Comparison of ENCODE assay signal across 13 mouse cellular contexts in genomic region chr7:82773150-82773549, GRCm38 (mm10).
DNase-seq lines count a peak whose midpoint lies in the region; ATAC-seq and TF ChIP-seq lines count a peak whose summit lies in the region.
"Had no signal": no experiment of that assay in that cellular context is flagged by ENCODE, and none has a peak within 500 bp of the region (broad histone marks: within the 10 kb centered on the region; RNA-seq: fewer than 3 reads in every experiment).

No protein-coding gene starts in this region.

- no peak overlapping the region for H3K4me2 ChIP-seq in heart, postnatal 0 days (ENCODE audit: low read depth, low read length)
- no peak overlapping the region for H3K4me2 ChIP-seq in heart, embryonic 11.5 days
- no peak overlapping the region for H3K4me2 ChIP-seq in hindbrain, postnatal 0 days (ENCODE audit: low read depth, low read length)
- H3K4me2 ChIP-seq in stomach, embryonic 15.5 days: no peak overlapping the region
- no peak overlapping the region for H3K4me2 ChIP-seq in midbrain, embryonic 14.5 days (ENCODE audit: low read length)

- 50% methylated on average over 9 of the region's 9 CpGs for WGBS in heart, postnatal 0 days
- 73% methylated on average over 9 of the region's 9 CpGs for WGBS in heart, embryonic 11.5 days (ENCODE audit: insufficient replicate concordance)
- WGBS in thymus, adult 2 months: 85% methylated on average over 9 of the region's 9 CpGs
- WGBS in hindbrain, postnatal 0 days: 67% methylated on average over 9 of the region's 9 CpGs
- WGBS in stomach, embryonic 15.5 days: 40% methylated on average over 9 of the region's 9 CpGs
- 67% methylated on average over 9 of the region's 9 CpGs for WGBS in midbrain, embryonic 14.5 days

- ATAC-seq in heart, postnatal 0 days (ENCODE audit: insufficient read depth, low read depth): no peak
- no peak for ATAC-seq in heart, embryonic 11.5 days (replicated peaks; ENCODE audit: insufficient number of reproducible peaks, low FRiP score, low TSS enrichment)
- no peak for ATAC-seq in hindbrain, postnatal 0 days
- no peak for ATAC-seq in stomach, embryonic 15.5 days (ENCODE audit: insufficient read depth, low FRiP score, low read depth)
- ATAC-seq in midbrain, embryonic 14.5 days (ENCODE audit: low FRiP score, low TSS enrichment): no peak

- H3K9ac ChIP-seq in heart, postnatal 0 days (replicated peaks; ENCODE audit: low read depth, low read length): no peak overlapping the region
- H3K9ac ChIP-seq in heart, embryonic 11.5 days (ENCODE audit: low read depth, low read length): no peak overlapping the region
- H3K9ac ChIP-seq in hindbrain, postnatal 0 days (replicated peaks; ENCODE audit: low read length): no peak overlapping the region
- no peak overlapping the region for H3K9ac ChIP-seq in stomach, embryonic 15.5 days
- H3K9ac ChIP-seq in midbrain, embryonic 14.5 days (replicated peaks; ENCODE audit: low read length): no peak overlapping the region

- H3K27ac ChIP-seq in heart, postnatal 0 days (ENCODE audit: low read depth): peak overlapping the region; percentile 63
- no peak overlapping the region for H3K27ac ChIP-seq in heart, embryonic 11.5 days (ENCODE audit: low read depth, low read length)
- H3K27ac ChIP-seq in thymus, adult 2 months (ENCODE audit: control insufficient read depth, insufficient read depth, low read length): peak overlapping the region; percentile 38
- no peak overlapping the region for H3K27ac ChIP-seq in hindbrain, postnatal 0 days
- peak overlapping the region; percentile 58; the same call in 1 of the 2 replicates for H3K27ac ChIP-seq in stomach, embryonic 15.5 days
- H3K27ac ChIP-seq in midbrain, embryonic 14.5 days (replicated peaks; ENCODE audit: low read depth, low read length): no peak overlapping the region
- H3K27ac ChIP-seq: macrophage had no signal

- no peaks in the 10 kb centered on the region for H3K27me3 ChIP-seq in heart, postnatal 0 days (ENCODE audit: control insufficient read depth, insufficient read depth, low read length)
- H3K27me3 ChIP-seq in heart, embryonic 11.5 days (ENCODE audit: control insufficient read depth, insufficient read depth, low read length): no peaks in the 10 kb centered on the region
- no peaks in the 10 kb centered on the region for H3K27me3 ChIP-seq in thymus, adult 2 months (ENCODE audit: control insufficient read depth, insufficient read depth, low read length)
- H3K27me3 ChIP-seq in hindbrain, postnatal 0 days (ENCODE audit: insufficient read depth, low read length): no peaks in the 10 kb centered on the region
- H3K27me3 ChIP-seq in stomach, embryonic 15.5 days (replicated peaks): no peaks in the 10 kb centered on the region
- no peaks in the 10 kb centered on the region for H3K27me3 ChIP-seq in midbrain, embryonic 14.5 days (ENCODE audit: control insufficient read depth, insufficient read depth, low read length)

- TF ChIP-seq EP300 in heart, postnatal 0 days (IDR thresholded peaks at IDR 0.05; ENCODE audit: low read depth): no peak

- peaks cover 7% of the 10 kb centered on the region for H3K4me1 ChIP-seq in heart, postnatal 0 days (ENCODE audit: control insufficient read depth, insufficient read depth)
- H3K4me1 ChIP-seq in heart, embryonic 11.5 days (ENCODE audit: control insufficient read depth, insufficient read depth, low read length): peaks cover 3% of the 10 kb centered on the region; the same call in 1 of the 2 replicates
- peaks cover 15% of the 10 kb centered on the region for H3K4me1 ChIP-seq in thymus, adult 2 months (replicated peaks; ENCODE audit: control insufficient read depth, insufficient read depth, low read length)
- H3K4me1 ChIP-seq in hindbrain, postnatal 0 days (ENCODE audit: insufficient read depth, low read length): peaks cover 6% of the 10 kb centered on the region
- peaks cover 13% of the 10 kb centered on the region; the same call in 1 of the 2 replicates for H3K4me1 ChIP-seq in stomach, embryonic 15.5 days
- H3K4me1 ChIP-seq in midbrain, embryonic 14.5 days (ENCODE audit: control insufficient read depth, insufficient read depth, low read length): peaks cover 22% of the 10 kb centered on the region

- no peaks in the 10 kb centered on the region for H3K36me3 ChIP-seq in heart, postnatal 0 days (replicated peaks; ENCODE audit: control insufficient read depth, insufficient read depth, low read length)
- H3K36me3 ChIP-seq in heart, embryonic 11.5 days (ENCODE audit: control insufficient read depth, insufficient read depth, low read length): 0 out of 2 replicates have a peak, but pooled peaks cover 2% of the 10 kb centered on the region
- H3K36me3 ChIP-seq in thymus, adult 2 months (ENCODE audit: control insufficient read depth, insufficient read depth, low read length): no peaks in the 10 kb centered on the region
- H3K36me3 ChIP-seq in hindbrain, postnatal 0 days (ENCODE audit: insufficient read depth, low read length): no peaks in the 10 kb centered on the region
- H3K36me3 ChIP-seq in stomach, embryonic 15.5 days: no peaks in the 10 kb centered on the region
- H3K36me3 ChIP-seq in midbrain, embryonic 14.5 days (ENCODE audit: control insufficient read depth, insufficient read depth, low read length): peaks cover 3% of the 10 kb centered on the region; the same call in 1 of the 2 replicates

- no peak overlapping the region for H3K4me3 ChIP-seq in heart, postnatal 0 days (ENCODE audit: low read depth, low read length)
- no peak overlapping the region for H3K4me3 ChIP-seq in heart, embryonic 11.5 days (ENCODE audit: low read depth, low read length)
- H3K4me3 ChIP-seq in thymus, adult 2 months (ENCODE audit: control insufficient read depth, insufficient read depth, low read length): no peak overlapping the region
- no peak overlapping the region for H3K4me3 ChIP-seq in hindbrain, postnatal 0 days (ENCODE audit: low read length)
- no peak overlapping the region for H3K4me3 ChIP-seq in stomach, embryonic 15.5 days (replicated peaks)
- H3K4me3 ChIP-seq in midbrain, embryonic 14.5 days (replicated peaks; ENCODE audit: low read depth, low read length): no peak overlapping the region
- H3K4me3 ChIP-seq: myocyte had no signal

- TF ChIP-seq POLR2A in thymus, adult 2 months (IDR thresholded peaks at IDR 0.05; ENCODE audit: control insufficient read depth, extremely low read depth, insufficient read depth, low read length, poor library complexity): no peak

- no peak for DNase-seq in heart, postnatal 0 days (ENCODE audit: low spot score)
- DNase-seq in thymus, adult 2 months: no peak
- DNase-seq in thymus, postnatal 14 days: no peak
- peak; percentile 10 for DNase-seq in hindbrain, postnatal 0 days (ENCODE audit: low spot score)
- no peak for DNase-seq in midbrain, embryonic 14.5 days
- no peak for DNase-seq in gastrocnemius, adult 8-10 months (ENCODE audit: low spot score in 2 of 2)
- DNase-seq: gastrocnemius, postnatal 25 days; right cerebral cortex, postnatal 4 days had no signal

- H3K9me3 ChIP-seq in heart, postnatal 0 days (replicated peaks; ENCODE audit: control insufficient read depth, low read length): no peaks in the 10 kb centered on the region
- H3K9me3 ChIP-seq in heart, embryonic 11.5 days (replicated peaks; ENCODE audit: control insufficient read depth, low read length): 0 out of 2 replicates have a peak, but pooled peaks cover 2% of the 10 kb centered on the region
- H3K9me3 ChIP-seq in hindbrain, postnatal 0 days (ENCODE audit: low read length): no peaks in the 10 kb centered on the region
- H3K9me3 ChIP-seq in stomach, embryonic 15.5 days: no peaks in the 10 kb centered on the region
- H3K9me3 ChIP-seq in midbrain, embryonic 14.5 days (ENCODE audit: control insufficient read depth, low read length): no peaks in the 10 kb centered on the region
- H3K9me3 ChIP-seq: G1E had no signal

- no peak for TF ChIP-seq CTCF in heart, postnatal 0 days (IDR thresholded peaks at IDR 0.05; ENCODE audit: low read depth)
- TF ChIP-seq CTCF in thymus, adult 2 months (IDR thresholded peaks at IDR 0.05; ENCODE audit: borderline replicate concordance, control insufficient read depth, extremely low read depth, insufficient read depth, low read length, poor library complexity): no peak
- no peak for TF ChIP-seq CTCF in hindbrain, postnatal 0 days (IDR thresholded peaks at IDR 0.05; ENCODE audit: low read depth)

Comparison
In these comparisons a context has a peak if more than half of its experiments do, and no peak if none do; other contexts are left out.
1. H3K27ac ChIP-seq: peak in heart, postnatal 0 days (single experiment), thymus, adult 2 months (single experiment) and stomach, embryonic 15.5 days (single experiment); none in heart, embryonic 11.5 days (single experiment), hindbrain, postnatal 0 days (single experiment) and midbrain, embryonic 14.5 days (single experiment).